Comparison of ENCODE assay signal across 25 mouse cellular contexts in genomic region chr10:77465902-77466301, GRCm38 (mm10). TPM values are rescaled to one million over a fixed set of nuclear protein-coding genes. Genes with fewer than 3 reads are reported as not detected.
DNase-seq lines count a peak whose midpoint lies in the region; ATAC-seq and TF ChIP-seq lines count a peak whose summit lies in the region.
"Had no signal": no experiment of that assay in that cellular context is flagged by ENCODE, and none has a peak within 500 bp of the region (broad histone marks: within the 10 kb centered on the region; RNA-seq: fewer than 3 reads in every experiment).

No protein-coding gene starts in this region.

- TF ChIP-seq POLR2A in myocyte (IDR thresholded peaks at IDR 0.05; ENCODE audit: insufficient read length, low read depth): no peak

- H3K9me3 ChIP-seq in heart, embryonic 10.5 days: no peaks in the 10 kb centered on the region
- H3K9me3 ChIP-seq in lung, embryonic 15.5 days: no peaks in the 10 kb centered on the region
- H3K9me3 ChIP-seq in stomach, embryonic 16.5 days (replicated peaks; ENCODE audit: control insufficient read depth, low read length): no peaks in the 10 kb centered on the region
- H3K9me3 ChIP-seq in stomach, postnatal 0 days (ENCODE audit: control insufficient read depth, low read length): no peaks in the 10 kb centered on the region
- H3K9me3 ChIP-seq: embryonic facial prominence, embryonic 10.5 days; embryonic facial prominence, embryonic 12.5 days; forebrain, embryonic 13.5 days; forebrain, embryonic 15.5 days; G1E had no signal

- DNase-seq in heart, embryonic 10.5 days (ENCODE audit: low spot score): no peak
- DNase-seq in heart, adult 9 months (ENCODE audit: low spot score in 2 of 2): no peak
- DNase-seq in lung, postnatal 36 days: no peak
- DNase-seq in stomach, postnatal 0 days (ENCODE audit: low spot score): no peak
- DNase-seq in kidney, postnatal 4 days: no peak
- DNase-seq: adrenal gland, adult 8-10 months; adrenal gland, postnatal 14 days; adrenal gland, postnatal 36 days; cerebellum, adult 11 months; cerebellum, adult 18-20 months; cerebellum, adult 8-10 months; cerebellum, adult 9-11 months; cerebellum, postnatal 14 days; forebrain, postnatal 0 days had no signal

- H3K27ac ChIP-seq in heart, embryonic 10.5 days: peak overlapping the region; percentile 49; the same call in 1 of the 2 replicates
- H3K27ac ChIP-seq in lung, embryonic 15.5 days: peak overlapping the region; percentile 80
- H3K27ac ChIP-seq in stomach, embryonic 16.5 days (ENCODE audit: low read length): peak overlapping the region; percentile 48; the same call in 1 of the 2 replicates
- no peak overlapping the region for H3K27ac ChIP-seq in stomach, postnatal 0 days (replicated peaks)
- H3K27ac ChIP-seq: embryonic facial prominence, embryonic 10.5 days; embryonic facial prominence, embryonic 12.5 days; forebrain, embryonic 13.5 days; forebrain, embryonic 15.5 days had no signal

- no peaks in the 10 kb centered on the region for H3K36me3 ChIP-seq in heart, embryonic 10.5 days
- no peaks in the 10 kb centered on the region for H3K36me3 ChIP-seq in lung, embryonic 15.5 days
- no peaks in the 10 kb centered on the region for H3K36me3 ChIP-seq in stomach, embryonic 16.5 days (ENCODE audit: control insufficient read depth, insufficient read depth, low read length)
- H3K36me3 ChIP-seq in stomach, postnatal 0 days (ENCODE audit: control insufficient read depth, insufficient read depth, low read length): no peaks in the 10 kb centered on the region
- H3K36me3 ChIP-seq in myocyte (ENCODE audit: control insufficient read depth, insufficient read depth): no peaks in the 10 kb centered on the region
- H3K36me3 ChIP-seq: embryonic facial prominence, embryonic 10.5 days; embryonic facial prominence, embryonic 12.5 days; forebrain, embryonic 15.5 days; G1E had no signal

- H3K27me3 ChIP-seq in heart, embryonic 10.5 days (ENCODE audit: insufficient read depth, poor library complexity, severe bottlenecking): no peaks in the 10 kb centered on the region
- H3K27me3 ChIP-seq in lung, embryonic 15.5 days: no peaks in the 10 kb centered on the region
- no peaks in the 10 kb centered on the region for H3K27me3 ChIP-seq in stomach, embryonic 16.5 days (ENCODE audit: control insufficient read depth, insufficient read depth, low read length)
- H3K27me3 ChIP-seq in stomach, postnatal 0 days (ENCODE audit: control insufficient read depth, insufficient read depth, low read length): no peaks in the 10 kb centered on the region
- H3K27me3 ChIP-seq in myocyte (ENCODE audit: control insufficient read depth, insufficient read depth, insufficient read length): peaks cover 6% of the 10 kb centered on the region
- H3K27me3 ChIP-seq: embryonic facial prominence, embryonic 12.5 days; forebrain, embryonic 13.5 days; forebrain, embryonic 15.5 days; Patski had no signal

- no peak overlapping the region for H3K4me3 ChIP-seq in heart, embryonic 10.5 days
- no peak overlapping the region for H3K4me3 ChIP-seq in lung, embryonic 15.5 days
- H3K4me3 ChIP-seq in stomach, embryonic 16.5 days (replicated peaks; ENCODE audit: low read length): no peak overlapping the region
- H3K4me3 ChIP-seq in stomach, postnatal 0 days (ENCODE audit: low read depth, low read length): no peak overlapping the region
- no peak overlapping the region for H3K4me3 ChIP-seq in myocyte
- H3K4me3 ChIP-seq: embryonic facial prominence, embryonic 10.5 days; embryonic facial prominence, embryonic 12.5 days; forebrain, embryonic 13.5 days; forebrain, embryonic 15.5 days had no signal

- no peak for TF ChIP-seq CTCF in stomach, postnatal 0 days (IDR thresholded peaks at IDR 0.05; ENCODE audit: low read depth)

- H3K79me2 ChIP-seq in myocyte (ENCODE audit: control insufficient read depth, insufficient read depth): no peaks in the 10 kb centered on the region

- ATAC-seq in lung, embryonic 15.5 days (ENCODE audit: borderline replicate concordance, extremely low read depth, low FRiP score, low TSS enrichment): no peak
- no peak for ATAC-seq in stomach, embryonic 16.5 days (ENCODE audit: insufficient read depth, low FRiP score)
- no peak for ATAC-seq in stomach, postnatal 0 days (ENCODE audit: low FRiP score, low TSS enrichment)
- ATAC-seq: activated CD4-positive, CD25-positive, alpha-beta regulatory T cell, adult 4 months; CD4-positive, CD25-positive, alpha-beta regulatory T cell, adult 4 months; forebrain, embryonic 13.5 days; forebrain, embryonic 15.5 days; forebrain, postnatal 0 days; Patski had no signal

- 86% methylated on average over 5 of the region's 5 CpGs for WGBS in heart, embryonic 10.5 days
- WGBS in lung, embryonic 15.5 days: 65% methylated on average over 5 of the region's 5 CpGs
- WGBS in stomach, embryonic 16.5 days: 67% methylated on average over 5 of the region's 5 CpGs
- 46% methylated on average over 5 of the region's 5 CpGs for WGBS in stomach, postnatal 0 days

- no peak overlapping the region for H3K9ac ChIP-seq in lung, embryonic 15.5 days
- H3K9ac ChIP-seq in stomach, embryonic 16.5 days (ENCODE audit: low read length): no peak overlapping the region
- H3K9ac ChIP-seq in stomach, postnatal 0 days (ENCODE audit: low read length): no peak overlapping the region
- H3K9ac ChIP-seq: embryonic facial prominence, embryonic 12.5 days; forebrain, embryonic 13.5 days; forebrain, embryonic 15.5 days; forebrain, postnatal 0 days had no signal

- peaks cover 44% of the 10 kb centered on the region for H3K4me1 ChIP-seq in heart, embryonic 10.5 days
- peaks cover 34% of the 10 kb centered on the region for H3K4me1 ChIP-seq in lung, embryonic 15.5 days
- peaks cover 25% of the 10 kb centered on the region; the same call in 1 of the 2 replicates for H3K4me1 ChIP-seq in stomach, embryonic 16.5 days (ENCODE audit: control insufficient read depth, insufficient read depth, low read length)
- H3K4me1 ChIP-seq in stomach, postnatal 0 days (replicated peaks; ENCODE audit: control insufficient read depth, insufficient read depth): peaks cover 8% of the 10 kb centered on the region; the same call in 1 of the 2 replicates
- H3K4me1 ChIP-seq: embryonic facial prominence, embryonic 12.5 days; forebrain, embryonic 13.5 days had no signal

- no peak overlapping the region for H3K4me2 ChIP-seq in lung, embryonic 15.5 days
- no peak overlapping the region for H3K4me2 ChIP-seq in stomach, embryonic 16.5 days (ENCODE audit: low read depth, low read length)
- H3K4me2 ChIP-seq in stomach, postnatal 0 days (replicated peaks; ENCODE audit: low read depth): no peak overlapping the region
- H3K4me2 ChIP-seq in myocyte (ENCODE audit: low read depth): peak overlapping the region; percentile 13
- H3K4me2 ChIP-seq: embryonic facial prominence, embryonic 12.5 days; forebrain, embryonic 13.5 days; forebrain, embryonic 15.5 days had no signal

- TF ChIP-seq EP300 in stomach, postnatal 0 days (optimal IDR thresholded peaks at IDR 0.05): no peak

- no peak overlapping the region for H3ac ChIP-seq in myocyte (ENCODE audit: control insufficient read depth, insufficient read length)

TF ChIP-seq in myocyte, 11 proteins besides CTCF, POLR2A, EP300 and RAD21:
- TF ChIP-seq MYOG (IDR thresholded peaks at IDR 0.05; ENCODE audit: control insufficient read depth in 1 of 3, insufficient read depth in 1 of 3, insufficient read length in 2 of 3, low read depth in 2 of 3): peak; percentile 73 to 94 (median 77)
- TF ChIP-seq MAX (IDR thresholded peaks at IDR 0.05; ENCODE audit: low read depth): no peak
- no peak for TF ChIP-seq SRF (IDR thresholded peaks at IDR 0.05; ENCODE audit: control insufficient read depth, insufficient read length, low read depth)
- TF ChIP-seq CEBPB (IDR thresholded peaks at IDR 0.05; ENCODE audit: insufficient read depth, poor library complexity, severe bottlenecking): no peak
- peak; percentile 70 for TF ChIP-seq TCF3 (IDR thresholded peaks at IDR 0.05; ENCODE audit: insufficient read length, low read depth)
- peak; percentile 35 for TF ChIP-seq TCF12 (IDR thresholded peaks at IDR 0.05; ENCODE audit: insufficient read depth, poor library complexity, severe bottlenecking)
- TF ChIP-seq MYOD1 (IDR thresholded peaks at IDR 0.05; ENCODE audit: control insufficient read depth in 1 of 3, insufficient read length in 2 of 3, low read depth in 2 of 3): peak; percentile 27 to 96 (median 77)
- no peak for TF ChIP-seq POLR2AphosphoS2 (IDR thresholded peaks at IDR 0.05; ENCODE audit: insufficient read length, low read depth)
- TF ChIP-seq REST (IDR thresholded peaks at IDR 0.05; ENCODE audit: insufficient read depth, insufficient read length): no peak
- TF ChIP-seq USF1 (IDR thresholded peaks at IDR 0.05; ENCODE audit: low read depth): no peak

RNA-seq across cellular contexts. Expression of gene Adarb1, which starts 47.8 kb away (rescaled TPM):
- 9.2 and 9.9 TPM in 2 replicates for polyA plus RNA-seq in heart, embryonic 10.5 days (2016; fragmentation: Nextera tagmentation; extraction: Ambion mirVana)
- polyA plus RNA-seq in lung, embryonic 15.5 days (2015; fragmentation: Nextera tagmentation; extraction: Ambion mirVana): 37.7 and 41.0 TPM in 2 replicates
- polyA plus RNA-seq in stomach, embryonic 16.5 days (2015; fragmentation: Nextera tagmentation; extraction: Ambion mirVana): 6.3 and 8.4 TPM in 2 replicates
- polyA plus RNA-seq in stomach, postnatal 0 days (2015; fragmentation: Nextera tagmentation; extraction: Ambion mirVana): 5.6 and 6.9 TPM in 2 replicates
- 4.5 TPM for polyA plus RNA-seq in myocyte (2012; fragmentation: generic; extraction: Trizol)
- polyA plus RNA-seq: G1E had no signal

RNA-seq across cellular contexts. Expression of gene Fam207a, which starts 49.7 kb away (rescaled TPM):
- polyA plus RNA-seq in heart, embryonic 10.5 days (2016; fragmentation: Nextera tagmentation; extraction: Ambion mirVana): 30.7 and 45.6 TPM in 2 replicates
- 35.1 and 38.0 TPM in 2 replicates for polyA plus RNA-seq in lung, embryonic 15.5 days (2015; fragmentation: Nextera tagmentation; extraction: Ambion mirVana)
- 29.7 and 31.0 TPM in 2 replicates for polyA plus RNA-seq in stomach, embryonic 16.5 days (2015; fragmentation: Nextera tagmentation; extraction: Ambion mirVana)
- polyA plus RNA-seq in stomach, postnatal 0 days (2015; fragmentation: Nextera tagmentation; extraction: Ambion mirVana): 25.2 and 28.8 TPM in 2 replicates
- polyA plus RNA-seq in myocyte (2012; fragmentation: generic; extraction: Trizol): 34.4 TPM
